Mouse (Mus musculus) hindbrain, embryonic 16.5 days (tissue): ENCODE measurements around the gene Dhx30. TPM values are rescaled to one million over a fixed set of nuclear protein-coding genes. Genes with fewer than 3 reads are reported as not detected.
"Not testable (repeated sequence)": the region's sequence is repeated elsewhere in the genome, so short reads cannot be mapped to it uniquely, and the experiment has no call there.

ENCODE experiments used
- ATAC-seq: fragments of 200-750 bp; cut with Nextera tagmentation; 2 replicates; pipeline ENCODE4 v1.8.0; 2017; ENCODE audit warnings: moderate TSS enrichment, moderate library complexity
- H3K27ac ChIP-seq: fragments of 300-500 bp; sonication (generic); 2 replicates; pipeline ENCODE4 v1.5.1; 2014; ENCODE audit warnings: low read depth, mild to moderate bottlenecking, control low read depth, low read length, moderate library complexity
- H3K27me3 ChIP-seq: fragments of 300-500 bp; sonication (generic); replicated peaks from 2 replicates; pipeline ENCODE4 v1.6.1; 2014; ENCODE audit warnings: low read length; ENCODE audit not compliant: control insufficient read depth, insufficient read depth
- H3K36me3 ChIP-seq: fragments of 300-500 bp; sonication (generic); 2 replicates; pipeline ENCODE4 v1.6.1; 2014; ENCODE audit warnings: mild to moderate bottlenecking, low read length, moderate library complexity, mixed read lengths; ENCODE audit not compliant: control insufficient read depth, insufficient read depth
- H3K4me1 ChIP-seq: fragments of 300-500 bp; sonication (generic); 2 replicates; pipeline ENCODE4 v1.6.1; 2014; ENCODE audit warnings: low read depth, low read length; ENCODE audit not compliant: control insufficient read depth, insufficient read depth
- H3K4me2 ChIP-seq: fragments of 300-500 bp; sonication (generic); 2 replicates; pipeline ENCODE4 v1.6.1; 2014; ENCODE audit warnings: mild to moderate bottlenecking, low read length, control low read depth, moderate library complexity
- H3K4me3 ChIP-seq: fragments of 300-500 bp; sonication (generic); 2 replicates; pipeline ENCODE4 v1.5.1; 2014; ENCODE audit warnings: mild to moderate bottlenecking, low read length, control low read depth, moderate library complexity
- H3K9ac ChIP-seq: fragments of 300-500 bp; sonication (generic); 2 replicates; pipeline ENCODE4 v1.6.1; 2014; ENCODE audit warnings: low read depth, mild to moderate bottlenecking, control low read depth, low read length, moderate library complexity
- H3K9me3 ChIP-seq: fragments of 300-500 bp; sonication (generic); 2 replicates; pipeline ENCODE4 v1.6.1; 2014; ENCODE audit warnings: mild to moderate bottlenecking, low read length, moderate library complexity; ENCODE audit not compliant: control insufficient read depth
- WGBS: fragments of 180-500 bp; shearing (Covaris S2); extraction: QIAGEN DNeasy Blood & Tissue Kit; methylation state at CpG from one replicate; pipeline ENCODE4 v1.1.7; 2014; 5-methylcytosine and 5-hydroxymethylcytosine counted together
- polyA plus RNA-seq: library from polyadenylated mRNA; unstranded; fragments of >200 nt; fragmentation: Nextera tagmentation; extraction: Ambion mirVana; gene quantifications from 2 replicates; pipeline ENCODE4 v1.2.1, GENCODE M21; 2015

Dhx30 gene
- polyA plus RNA-seq, 1 experiment from 2014 or later: 154 TPM

- ATAC-seq, H3K27ac ChIP-seq, H3K27me3 ChIP-seq, H3K4me1 ChIP-seq, H3K4me3 ChIP-seq, H3K9ac ChIP-seq, H3K4me2 ChIP-seq, H3K9me3 ChIP-seq: not testable (repeated sequence)
- WGBS: 79% methylated on average over 4 of the region's 7 CpGs
- peaks cover 30% of the 10 kb centered on the region for H3K36me3 ChIP-seq
Measured at GRCm38 (mm10) chr9:110076468-110076867, 41.2 kb downstream of the Dhx30 start.

- H3K9ac ChIP-seq: no peak overlapping the region
- 0 out of 2 replicates have a peak, but pooled peaks have one; percentile 50 for ATAC-seq
Measured at GRCm38 (mm10) chr9:110071843-110072242, 45.8 kb downstream of the Dhx30 start.

GRCm38 (mm10) chr9:110071011-110071410 lies 46.6 kb downstream of the Dhx30 start:
- H3K27me3 ChIP-seq: no peaks in the 10 kb centered on the region
- no peaks in the 10 kb centered on the region for H3K9me3 ChIP-seq
- no peak overlapping the region for H3K4me3 ChIP-seq
- WGBS: 87% methylated on average over 4 of the region's 4 CpGs
- H3K4me2 ChIP-seq: no peak overlapping the region
- no peak for ATAC-seq
- H3K36me3 ChIP-seq: peaks cover 32% of the 10 kb centered on the region
- H3K27ac ChIP-seq: no peak overlapping the region
- H3K4me1 ChIP-seq: no peaks in the 10 kb centered on the region
- H3K9ac ChIP-seq: no peak overlapping the region

More at GRCm38 (mm10) chr9:110071843-110072242, 45.8 kb downstream of the Dhx30 start:
- Histone ChIP-seq H3K4me1 (no peaks in the 10 kb centered on the region), H3K27ac (no peak overlapping the region), H3K36me3 (peaks cover 32% of the 10 kb centered on the region), H3K27me3 (no peaks in the 10 kb centered on the region), H3K9me3 (no peaks in the 10 kb centered on the region), H3K4me3 (no peak overlapping the region), H3K4me2 (no peak overlapping the region)
- WGBS: 0% methylated on average over 1 of the region's 1 CpGs

DNA sequence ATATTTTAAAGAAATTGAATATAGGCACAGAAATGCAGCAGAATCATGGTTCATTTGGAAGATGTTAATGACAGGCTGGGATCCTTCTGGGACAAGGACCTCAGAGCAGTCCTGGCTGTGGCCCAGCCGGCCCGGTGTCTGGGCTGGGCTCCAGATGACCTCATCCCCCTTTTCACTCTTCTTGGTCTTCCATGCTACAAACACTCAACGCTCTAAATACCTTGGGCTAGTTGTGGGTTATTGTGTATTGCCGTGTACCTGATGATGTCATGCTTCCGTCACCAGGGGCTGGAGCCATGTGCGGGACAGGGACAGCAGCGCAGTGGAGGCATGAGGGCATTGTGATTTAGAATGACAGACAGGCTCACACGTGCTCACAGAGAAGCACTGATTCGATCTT lies 47.3 kb downstream of the Dhx30 start:
- Histone ChIP-seq H3K27me3 (no peaks in the 10 kb centered on the region), H3K36me3 (peaks cover 32% of the 10 kb centered on the region), H3K27ac (no peak overlapping the region), H3K9me3 (no peaks in the 10 kb centered on the region), H3K4me2 (no peak overlapping the region), H3K9ac (no peak overlapping the region), H3K4me1 (no peaks in the 10 kb centered on the region), H3K4me3 (no peak overlapping the region)
- WGBS: 59% methylated on average over 9 of the region's 9 CpGs
- peak; percentile 54 for ATAC-seq

DNA sequence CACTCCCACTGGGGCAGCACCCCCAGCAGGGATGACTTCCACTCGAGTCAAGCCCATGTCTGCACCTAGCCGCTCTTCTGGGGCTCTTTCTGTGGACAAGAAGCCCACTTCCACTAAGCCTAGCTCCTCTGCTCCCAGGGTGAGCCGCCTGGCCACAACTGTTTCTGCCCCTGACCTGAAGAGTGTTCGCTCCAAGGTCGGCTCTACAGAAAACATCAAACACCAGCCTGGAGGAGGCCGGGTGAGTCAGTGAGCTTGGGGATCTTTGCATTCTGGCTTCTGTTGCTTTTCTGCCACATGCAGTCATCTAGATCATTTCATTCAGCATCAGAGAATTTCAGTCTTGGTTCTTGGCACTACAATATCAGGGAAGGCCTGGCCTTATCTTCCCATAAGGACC lies 48.9 kb downstream of the Dhx30 start:
- H3K4me1 ChIP-seq: no peaks in the 10 kb centered on the region
- WGBS: 95% methylated on average over 6 of the region's 6 CpGs
- no peak overlapping the region for H3K4me2 ChIP-seq
- H3K9ac ChIP-seq: no peak overlapping the region
- no peak overlapping the region for H3K4me3 ChIP-seq
- no peak overlapping the region for H3K27ac ChIP-seq
- no peaks in the 10 kb centered on the region for H3K9me3 ChIP-seq
- no peak for ATAC-seq
- no peaks in the 10 kb centered on the region for H3K27me3 ChIP-seq
- peaks cover 29% of the 10 kb centered on the region for H3K36me3 ChIP-seq

DNA sequence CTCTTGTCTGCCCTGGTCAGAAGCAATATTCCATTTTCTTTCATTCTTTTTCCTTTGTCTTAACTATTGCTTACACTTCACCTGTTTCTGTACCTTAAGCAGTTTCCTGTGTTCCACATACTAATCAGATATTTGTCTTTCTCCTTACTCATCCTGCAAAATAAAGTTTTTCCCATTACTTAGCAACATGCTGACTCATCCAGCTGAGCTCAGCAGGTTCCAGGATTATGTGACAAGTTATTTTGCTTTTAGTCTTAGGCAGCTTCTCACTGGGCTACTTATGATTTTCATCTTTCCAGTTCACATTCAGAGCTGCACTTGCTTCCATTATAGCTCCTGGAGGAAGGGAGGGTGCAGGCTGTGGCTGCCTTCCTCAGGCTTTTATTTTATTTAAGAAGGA lies 53.0 kb downstream of the Dhx30 start:
- H3K36me3 ChIP-seq: peaks cover 21% of the 10 kb centered on the region
- no peak for ATAC-seq

DNA sequence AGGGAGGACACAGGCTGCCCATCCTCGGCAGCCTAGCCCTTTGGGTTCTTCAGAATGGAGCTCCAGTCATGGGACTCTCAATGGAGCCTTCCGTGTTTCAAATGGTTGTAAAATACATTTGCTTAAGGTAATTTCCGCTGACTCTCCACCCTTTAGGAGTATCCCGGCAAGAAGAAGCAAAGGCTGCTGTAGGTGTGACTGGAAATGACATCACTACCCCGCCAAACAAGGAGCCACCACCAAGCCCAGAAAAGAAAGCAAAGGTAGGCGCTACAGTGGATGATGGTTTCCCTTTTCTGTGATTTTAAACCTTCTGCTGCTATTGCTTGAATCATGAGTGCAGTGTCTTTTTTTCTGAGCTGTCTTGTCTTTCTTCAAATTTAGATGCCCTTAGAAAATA lies 54.8 kb downstream of the Dhx30 start:
- WGBS: 92% methylated on average over 6 of the region's 6 CpGs

More for the DNA sequence above, 53.0 kb downstream of the Dhx30 start:
- Histone ChIP-seq H3K4me3 (no peak overlapping the region), H3K9ac (no peak overlapping the region), H3K27me3 (no peaks in the 10 kb centered on the region), H3K27ac (no peak overlapping the region), H3K9me3 (no peaks in the 10 kb centered on the region), H3K4me2 (no peak overlapping the region), H3K4me1 (no peaks in the 10 kb centered on the region)

GRCm38 (mm10) chr9:110062405-110062804 lies 55.2 kb downstream of the Dhx30 start:
- Histone ChIP-seq H3K4me3 (no peak overlapping the region), H3K4me2 (no peak overlapping the region), H3K9ac (no peak overlapping the region), H3K4me1 (no peaks in the 10 kb centered on the region; the same call in 1 of the 2 replicates), H3K9me3 (no peaks in the 10 kb centered on the region), H3K27me3 (no peaks in the 10 kb centered on the region), H3K27ac (no peak overlapping the region), H3K36me3 (peaks cover 10% of the 10 kb centered on the region)
- 76% methylated on average over 7 of the region's 7 CpGs for WGBS
- ATAC-seq: no peak

More for the DNA sequence above, 54.8 kb downstream of the Dhx30 start:
- no peak overlapping the region for H3K4me2 ChIP-seq
- no peak overlapping the region for H3K4me3 ChIP-seq
- no peaks in the 10 kb centered on the region; the same call in 1 of the 2 replicates for H3K4me1 ChIP-seq
- no peaks in the 10 kb centered on the region for H3K9me3 ChIP-seq
- peaks cover 14% of the 10 kb centered on the region for H3K36me3 ChIP-seq
- H3K27ac ChIP-seq: no peak overlapping the region
- no peaks in the 10 kb centered on the region for H3K27me3 ChIP-seq
- no peak for ATAC-seq
- no peak overlapping the region for H3K9ac ChIP-seq

GRCm38 (mm10) chr9:110060761-110061160 lies 56.9 kb downstream of the Dhx30 start:
- no peak for ATAC-seq
- Histone ChIP-seq H3K36me3 (peaks cover 5% of the 10 kb centered on the region), H3K9ac (no peak overlapping the region), H3K4me2 (no peak overlapping the region), H3K27me3 (no peaks in the 10 kb centered on the region), H3K27ac (no peak overlapping the region), H3K4me3 (no peak overlapping the region), H3K9me3 (no peaks in the 10 kb centered on the region), H3K4me1 (no peaks in the 10 kb centered on the region; the same call in 1 of the 2 replicates)
- 49% methylated on average over 2 of the region's 2 CpGs for WGBS

GRCm38 (mm10) chr9:110057200-110057599 lies 60.4 kb downstream of the Dhx30 start:
- no peak for ATAC-seq
- Histone ChIP-seq H3K27ac (no peak overlapping the region), H3K9ac (no peak overlapping the region), H3K27me3 (no peaks in the 10 kb centered on the region), H3K4me2 (no peak overlapping the region), H3K4me1 (peaks cover 19% of the 10 kb centered on the region), H3K4me3 (no peak overlapping the region), H3K36me3 (no peaks in the 10 kb centered on the region), H3K9me3 (no peaks in the 10 kb centered on the region)
- 91% methylated on average over 1 of the region's 1 CpGs for WGBS
